ENCODE assay signal across 16 mouse cellular contexts in genomic region chr12:79615717-79616316, GRCm38 (mm10).
DNase-seq lines count a peak whose midpoint lies in the region; ATAC-seq and TF ChIP-seq lines count a peak whose summit lies in the region.
"Had no signal": no experiment of that assay in that cellular context is flagged by ENCODE, and none has a peak within 500 bp of the region (broad histone marks: within the 10 kb centered on the region; RNA-seq: fewer than 3 reads in every experiment).

No protein-coding gene starts in this region.

- no peak overlapping the region for H3K4me3 ChIP-seq in kidney, embryonic 14.5 days (ENCODE audit: low read length)
- H3K4me3 ChIP-seq in kidney, adult 2 months (ENCODE audit: insufficient read depth, low read depth, low read length) = no peak overlapping the region
- no peak overlapping the region for H3K4me3 ChIP-seq in embryonic facial prominence, embryonic 10.5 days
- no peak overlapping the region for H3K4me3 ChIP-seq in limb, embryonic 12.5 days (replicated peaks)
- H3K4me3 ChIP-seq: embryonic facial prominence, embryonic 15.5 days; hindbrain, embryonic 12.5 days had no signal

- no peak for TF ChIP-seq CTCF in kidney, adult 2 months (conservative IDR thresholded peaks at IDR 0.05; ENCODE audit: insufficient read depth, insufficient read length, low read depth, low read length)

- H3K27me3 ChIP-seq in kidney, embryonic 14.5 days (ENCODE audit: control insufficient read depth, insufficient read depth, low read length) = no peaks in the 10 kb centered on the region
- no peaks in the 10 kb centered on the region for H3K27me3 ChIP-seq in kidney, adult 2 months (replicated peaks; ENCODE audit: control insufficient read depth, insufficient read depth, low read length)
- no peaks in the 10 kb centered on the region for H3K27me3 ChIP-seq in embryonic facial prominence, embryonic 10.5 days (replicated peaks; ENCODE audit: low read depth, poor library complexity, severe bottlenecking)
- no peaks in the 10 kb centered on the region for H3K27me3 ChIP-seq in limb, embryonic 12.5 days
- H3K27me3 ChIP-seq: embryonic facial prominence, embryonic 15.5 days had no signal

- 49% methylated on average over 5 of the region's 5 CpGs for WGBS in kidney, embryonic 14.5 days
- WGBS in kidney, adult 2 months = 69% methylated on average over 5 of the region's 5 CpGs
- 76% methylated on average over 5 of the region's 5 CpGs for WGBS in embryonic facial prominence, embryonic 10.5 days
- 51% methylated on average over 5 of the region's 5 CpGs for WGBS in limb, embryonic 12.5 days

- H3K4me1 ChIP-seq in kidney, embryonic 14.5 days (ENCODE audit: control insufficient read depth, insufficient read depth, low read length) = peaks cover 19% of the 10 kb centered on the region
- 0 out of 2 replicates have a peak, but pooled peaks cover 2% of the 10 kb centered on the region for H3K4me1 ChIP-seq in kidney, adult 2 months (ENCODE audit: control insufficient read depth, insufficient read depth, low read length)
- peaks cover 47% of the 10 kb centered on the region for H3K4me1 ChIP-seq in embryonic facial prominence, embryonic 10.5 days
- H3K4me1 ChIP-seq in limb, embryonic 12.5 days (replicated peaks) = peaks cover 44% of the 10 kb centered on the region

- H3K27ac ChIP-seq in kidney, embryonic 14.5 days (ENCODE audit: low read depth, low read length) = peak overlapping the region; percentile 52
- H3K27ac ChIP-seq in kidney, adult 2 months (ENCODE audit: insufficient read depth, low read depth, low read length) = no peak overlapping the region; the same call in 1 of the 2 replicates
- peak overlapping the region; percentile 48 for H3K27ac ChIP-seq in embryonic facial prominence, embryonic 10.5 days (replicated peaks)
- peak overlapping the region; percentile 46 for H3K27ac ChIP-seq in limb, embryonic 12.5 days
- H3K27ac ChIP-seq: hindbrain, embryonic 12.5 days had no signal

- DNase-seq in kidney, adult 2 months = no peak
- no peak for DNase-seq in embryonic facial prominence, embryonic 10.5 days (ENCODE audit: low spot score)
- peak; percentile 57 for DNase-seq in lung, postnatal 25 days (ENCODE audit: low spot score)
- no peak for DNase-seq in ovary, adult 18-20 months (ENCODE audit: low spot score)
- no peak for DNase-seq in left cerebral cortex, adult 8-10 months (ENCODE audit: low spot score in 2 of 2)
- DNase-seq: adrenal gland, postnatal 36 days; gastrocnemius, postnatal 10 days; kidney, adult 8-10 months; layer of hippocampus, postnatal 36 days; thymus, adult 2 months had no signal

- ATAC-seq in kidney, embryonic 14.5 days (ENCODE audit: low FRiP score, low TSS enrichment) = no peak
- ATAC-seq in limb, embryonic 12.5 days (ENCODE audit: insufficient number of reproducible peaks, insufficient read depth, low FRiP score, low TSS enrichment, low read depth) = no peak
- ATAC-seq: forebrain, embryonic 14.5 days had no signal

- H3K36me3 ChIP-seq in kidney, embryonic 14.5 days (ENCODE audit: control insufficient read depth, insufficient read depth, low read length) = no peaks in the 10 kb centered on the region
- no peaks in the 10 kb centered on the region for H3K36me3 ChIP-seq in kidney, adult 2 months (ENCODE audit: control insufficient read depth, insufficient read depth, low read length)
- H3K36me3 ChIP-seq in embryonic facial prominence, embryonic 10.5 days (replicated peaks) = no peaks in the 10 kb centered on the region
- no peaks in the 10 kb centered on the region for H3K36me3 ChIP-seq in limb, embryonic 12.5 days
- H3K36me3 ChIP-seq: embryonic facial prominence, embryonic 15.5 days; hindbrain, embryonic 12.5 days had no signal

- no peak overlapping the region for H3K9ac ChIP-seq in kidney, embryonic 14.5 days (ENCODE audit: low read depth, low read length)
- H3K9ac ChIP-seq in limb, embryonic 12.5 days (replicated peaks) = no peak overlapping the region
- H3K9ac ChIP-seq: embryonic facial prominence, embryonic 15.5 days; hindbrain, embryonic 12.5 days had no signal

- TF ChIP-seq POLR2A in kidney, adult 2 months (IDR thresholded peaks at IDR 0.05; ENCODE audit: low read depth, low read length) = no peak

- H3K9me3 ChIP-seq in kidney, embryonic 14.5 days (ENCODE audit: control insufficient read depth, low read length) = no peaks in the 10 kb centered on the region
- H3K9me3 ChIP-seq in embryonic facial prominence, embryonic 10.5 days = no peaks in the 10 kb centered on the region
- no peaks in the 10 kb centered on the region for H3K9me3 ChIP-seq in limb, embryonic 12.5 days
- H3K9me3 ChIP-seq: embryonic facial prominence, embryonic 15.5 days; hindbrain, embryonic 12.5 days had no signal

- H3K4me2 ChIP-seq in kidney, embryonic 14.5 days (replicated peaks; ENCODE audit: low read depth, low read length) = no peak overlapping the region
- no peak overlapping the region for H3K4me2 ChIP-seq in limb, embryonic 12.5 days
- H3K4me2 ChIP-seq: embryonic facial prominence, embryonic 15.5 days; heart, embryonic 11.5 days; hindbrain, embryonic 12.5 days had no signal
